Mouse (Mus musculus): ENCODE data around the gene Ugt8a. TPM values are rescaled to one million over a fixed set of nuclear protein-coding genes. Genes with fewer than 3 reads are reported as not detected.

Gene Ugt8a
- polyA plus RNA-seq (2021; fragmentation: Nextera tagmentation) = 17.4 and 19.2 TPM in 2 replicates
- long read RNA-seq, experiment 1, transcript Ugt8a-201 (6 exons, 3,740 nt) = major isoform, 23 of 42 reads
- long read RNA-seq, experiment 1, partial matches to known transcripts = 2 of 42 reads
- long read RNA-seq, experiment 1, other reads (novel, unspliced or antisense) = 14 of 42 reads
- long read RNA-seq, experiment 2, transcript Ugt8a-201 (6 exons, 3,740 nt) = major isoform, 232 of 270 reads
- long read RNA-seq, experiment 2, transcript Ugt8a-203 (5 exons, 3,762 nt) = minor isoform, 6 of 270 reads
- long read RNA-seq, experiment 2, partial matches to known transcripts = 7 of 270 reads
- long read RNA-seq, experiment 2, other reads (novel, unspliced or antisense) = 24 of 270 reads

DNA sequence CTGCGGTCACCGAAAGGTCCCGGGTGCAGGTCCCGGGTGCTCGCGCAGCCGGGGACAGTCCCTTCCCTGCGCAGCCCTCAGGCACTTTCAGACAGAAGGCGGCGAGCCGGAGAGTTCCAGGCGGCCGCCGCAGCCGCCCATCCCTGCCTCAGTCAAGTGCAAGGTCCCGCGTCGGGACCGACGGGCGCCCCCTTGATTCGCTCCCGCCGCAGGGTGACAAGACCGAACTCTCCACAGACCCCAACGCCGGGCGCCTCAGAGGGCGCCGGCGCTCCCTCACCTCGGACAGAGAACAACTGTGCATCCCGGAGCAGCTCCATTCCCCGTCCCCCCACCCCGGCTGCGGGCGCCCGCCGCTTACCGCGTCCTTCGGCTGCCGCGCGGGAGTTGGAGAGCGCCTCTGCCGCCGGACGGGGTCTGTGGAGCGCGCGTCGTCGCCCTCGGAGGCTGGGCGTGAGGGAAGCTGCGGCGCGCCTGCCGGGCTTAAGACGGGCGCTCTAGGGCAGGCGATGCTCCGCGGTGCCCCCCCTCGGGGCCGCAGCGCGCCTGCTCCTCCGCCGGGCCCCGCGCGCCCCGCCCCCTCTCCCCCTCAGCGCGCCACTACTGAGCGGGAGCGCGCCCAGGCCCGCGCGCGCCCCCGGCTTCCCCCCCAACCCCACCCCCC lies at the start of gene Ugt8a:
Ugt8a (minus strand) TSS at position 528 of the 664 bp plus-strand sequence.

Measured in layer of hippocampus, adult 6 months (tissue).